Comparison of ENCODE assay signal across 21 mouse cellular contexts in genomic region chr4:138418340-138418957, GRCm38 (mm10). TPM values are rescaled to one million over a fixed set of nuclear protein-coding genes. Genes with fewer than 3 reads are reported as not detected.
A peak's percentile ranks its signal among the peaks of the same experiment; 100 is the strongest.
DNase-seq lines count a peak whose midpoint lies in the region; ATAC-seq and TF ChIP-seq lines count a peak whose summit lies in the region.
"Had no signal": no experiment of that assay in that cellular context is flagged by ENCODE, and none has a peak within 500 bp of the region (broad histone marks: within the 10 kb centered on the region; RNA-seq: fewer than 3 reads in every experiment).

No protein-coding gene starts in this region.

- no peaks in the 10 kb centered on the region for H3K9me3 ChIP-seq in forebrain, embryonic 14.5 days (replicated peaks; ENCODE audit: control insufficient read depth, low read length)
- no peaks in the 10 kb centered on the region for H3K9me3 ChIP-seq in forebrain, embryonic 10.5 days
- no peaks in the 10 kb centered on the region for H3K9me3 ChIP-seq in midbrain, postnatal 0 days (ENCODE audit: low read length)
- H3K9me3 ChIP-seq: embryonic facial prominence, embryonic 15.5 days; heart, embryonic 15.5 days; lung, embryonic 15.5 days; midbrain, embryonic 12.5 days had no signal

- H3K4me1 ChIP-seq in forebrain, embryonic 14.5 days (ENCODE audit: control insufficient read depth, insufficient read depth, low read length) = peaks cover 3% of the 10 kb centered on the region; the same call in 1 of the 2 replicates
- peaks cover 18% of the 10 kb centered on the region for H3K4me1 ChIP-seq in forebrain, embryonic 10.5 days
- peaks cover 12% of the 10 kb centered on the region; the same call in 1 of the 2 replicates for H3K4me1 ChIP-seq in midbrain, postnatal 0 days (ENCODE audit: insufficient read depth, low read length)

- peak; percentile 47 for DNase-seq in forebrain, embryonic 14.5 days (ENCODE audit: low spot score)
- no peak for DNase-seq in forebrain, embryonic 10.5 days (ENCODE audit: extremely low spot score, low spot score)
- no peak for DNase-seq in layer of hippocampus, adult 2 months (ENCODE audit: low spot score in 2 of 2)
- DNase-seq in layer of hippocampus, adult 11-12 months (ENCODE audit: low spot score) = no peak
- DNase-seq in R1 (ENCODE audit: low read depth, low spot score) = peak; percentile 67
- peak; percentile 67 for DNase-seq in midbrain, postnatal 0 days (ENCODE audit: low spot score)
- no peak for DNase-seq in kidney, adult 11 months
- DNase-seq: cerebellum, adult 9-10 months; gastrocnemius, postnatal 36 days; heart, postnatal 4 days; thymus, postnatal 36 days had no signal

- WGBS in forebrain, embryonic 14.5 days = 53% methylated on average over 11 of the region's 11 CpGs
- 66% methylated on average over 11 of the region's 11 CpGs for WGBS in forebrain, embryonic 10.5 days
- 33% methylated on average over 10 of the region's 11 CpGs for WGBS in midbrain, postnatal 0 days

- no peak overlapping the region for H3K27ac ChIP-seq in forebrain, embryonic 14.5 days (ENCODE audit: low read depth, low read length)
- no peak overlapping the region for H3K27ac ChIP-seq in forebrain, embryonic 10.5 days
- H3K27ac ChIP-seq in layer of hippocampus, adult 2 months = peak overlapping the region; percentile 36; the same call in 1 of the 2 replicates
- H3K27ac ChIP-seq in midbrain, postnatal 0 days (ENCODE audit: low read depth, low read length) = peak overlapping the region; percentile 77
- H3K27ac ChIP-seq: embryonic facial prominence, embryonic 15.5 days; heart, embryonic 15.5 days; liver, embryonic 14.5 days; lung, embryonic 15.5 days; macrophage; midbrain, embryonic 12.5 days had no signal

- H3K4me3 ChIP-seq in forebrain, embryonic 14.5 days (ENCODE audit: low read depth, low read length) = no peak overlapping the region
- no peak overlapping the region for H3K4me3 ChIP-seq in forebrain, embryonic 10.5 days
- no peak overlapping the region for H3K4me3 ChIP-seq in layer of hippocampus, adult 2 months
- H3K4me3 ChIP-seq in midbrain, postnatal 0 days (ENCODE audit: low read depth, low read length) = no peak overlapping the region
- H3K4me3 ChIP-seq: embryonic facial prominence, embryonic 15.5 days; heart, embryonic 15.5 days; lung, embryonic 15.5 days; midbrain, embryonic 12.5 days had no signal

- no peak for ATAC-seq in forebrain, embryonic 14.5 days
- peak; percentile 77 for ATAC-seq in midbrain, postnatal 0 days (ENCODE audit: low FRiP score)
- no peak for ATAC-seq in monocyte, adult 5-6 weeks (replicated peaks; ENCODE audit: insufficient number of reproducible peaks, low FRiP score, low TSS enrichment, poor library complexity, severe bottlenecking)

- no peak overlapping the region for H3K9ac ChIP-seq in forebrain, embryonic 14.5 days (ENCODE audit: low read length)
- H3K9ac ChIP-seq in midbrain, postnatal 0 days (replicated peaks; ENCODE audit: low read length, poor library complexity, severe bottlenecking) = no peak overlapping the region
- H3K9ac ChIP-seq: embryonic facial prominence, embryonic 15.5 days; heart, embryonic 15.5 days; liver, embryonic 14.5 days; lung, embryonic 15.5 days; midbrain, embryonic 12.5 days had no signal

- H3K36me3 ChIP-seq in forebrain, embryonic 14.5 days (ENCODE audit: control insufficient read depth, insufficient read depth, low read length) = no peaks in the 10 kb centered on the region
- H3K36me3 ChIP-seq in forebrain, embryonic 10.5 days (replicated peaks) = no peaks in the 10 kb centered on the region
- H3K36me3 ChIP-seq in midbrain, postnatal 0 days (ENCODE audit: insufficient read depth, low read length) = no peaks in the 10 kb centered on the region
- H3K36me3 ChIP-seq: embryonic facial prominence, embryonic 15.5 days; heart, embryonic 15.5 days; lung, embryonic 15.5 days; midbrain, embryonic 12.5 days had no signal

- H3K27me3 ChIP-seq in forebrain, embryonic 14.5 days (replicated peaks; ENCODE audit: control insufficient read depth, insufficient read depth, low read length) = no peaks in the 10 kb centered on the region
- H3K27me3 ChIP-seq in forebrain, embryonic 10.5 days (ENCODE audit: poor library complexity, severe bottlenecking) = peaks cover 37% of the 10 kb centered on the region
- no peaks in the 10 kb centered on the region for H3K27me3 ChIP-seq in midbrain, postnatal 0 days (ENCODE audit: insufficient read depth, low read length)
- H3K27me3 ChIP-seq: lung, embryonic 15.5 days had no signal

- TF ChIP-seq CTCF in layer of hippocampus, adult 2 months (conservative IDR thresholded peaks at IDR 0.05) = no peak
- TF ChIP-seq CTCF in midbrain, postnatal 0 days (IDR thresholded peaks at IDR 0.05) = no peak

- no peak overlapping the region for H3K4me2 ChIP-seq in forebrain, embryonic 14.5 days (ENCODE audit: low read length)
- H3K4me2 ChIP-seq in midbrain, postnatal 0 days (ENCODE audit: low read depth, low read length, poor library complexity, severe bottlenecking) = no peak overlapping the region
- H3K4me2 ChIP-seq: embryonic facial prominence, embryonic 15.5 days; heart, embryonic 15.5 days; lung, embryonic 15.5 days; midbrain, embryonic 12.5 days had no signal

RNA-seq across cellular contexts. Expression of gene Mul1, which starts 16.0 kb away (rescaled TPM):
- polyA plus RNA-seq in forebrain, embryonic 14.5 days (2014; fragmentation: Nextera tagmentation; extraction: Ambion mirVana) = 16.2 and 21.9 TPM in 2 replicates
- polyA plus RNA-seq in forebrain, embryonic 10.5 days (2016; fragmentation: Nextera tagmentation; extraction: Ambion mirVana) = 21.2 and 22.7 TPM in 2 replicates
- total RNA-seq in layer of hippocampus, adult 2 months (2021) = 10 to 100 TPM; 54.4 to 57.9 TPM
- 32.6 and 35.2 TPM in 2 replicates for total RNA-seq in midbrain, postnatal 0 days (2014; rRNA removed)
- polyA plus RNA-seq in midbrain, postnatal 0 days (2015; fragmentation: Nextera tagmentation; extraction: Ambion mirVana) = 17.6 and 19.2 TPM in 2 replicates
- 10.8 to 12.0 TPM (median 11.9 TPM) in 3 replicates for total RNA-seq in monocyte, adult 5-6 weeks (2017)

RNA-seq across cellular contexts. Expression of gene Fam43b, which starts 22.1 kb away (rescaled TPM):
- polyA plus RNA-seq in forebrain, embryonic 14.5 days (2014; fragmentation: Nextera tagmentation; extraction: Ambion mirVana) = 1.8 and 4.8 TPM in 2 replicates
- not detected in 2 replicates for polyA plus RNA-seq in forebrain, embryonic 10.5 days (2016; fragmentation: Nextera tagmentation; extraction: Ambion mirVana)
- 10 to 100 TPM; 26.5 to 33.1 TPM for total RNA-seq in layer of hippocampus, adult 2 months (2021)
- total RNA-seq in midbrain, postnatal 0 days (2014; rRNA removed) = 18.7 and 24.0 TPM in 2 replicates
- polyA plus RNA-seq in midbrain, postnatal 0 days (2015; fragmentation: Nextera tagmentation; extraction: Ambion mirVana) = 20.1 and 21.6 TPM in 2 replicates
- not detected in 3 replicates for total RNA-seq in monocyte, adult 5-6 weeks (2017)
- total RNA-seq: gastrocnemius, postnatal 36 days; heart, adult 8-10 months; heart, postnatal 4 days; MEL had no signal
- polyA plus RNA-seq: heart, embryonic 15.5 days; large intestine, adult 2 months; liver, embryonic 14.5 days; lung, embryonic 15.5 days; macrophage had no signal

RNA-seq across cellular contexts. Expression of gene Camk2n1, which starts 35.7 kb away (rescaled TPM):
- 7.5 and 7.8 TPM in 2 replicates for polyA plus RNA-seq in forebrain, embryonic 14.5 days (2014; fragmentation: Nextera tagmentation; extraction: Ambion mirVana)
- 0.96 and 0.98 TPM in 2 replicates for polyA plus RNA-seq in forebrain, embryonic 10.5 days (2016; fragmentation: Nextera tagmentation; extraction: Ambion mirVana)
- 100 to 1,000 TPM; 378 to 385 TPM for total RNA-seq in layer of hippocampus, adult 2 months (2021)
- 50.9 and 55.6 TPM in 2 replicates for total RNA-seq in midbrain, postnatal 0 days (2014; rRNA removed)
- polyA plus RNA-seq in midbrain, postnatal 0 days (2015; fragmentation: Nextera tagmentation; extraction: Ambion mirVana) = 25.0 and 29.2 TPM in 2 replicates
- total RNA-seq in monocyte, adult 5-6 weeks (2017) = 10.8 to 19.2 TPM (median 11.3 TPM) in 3 replicates
- total RNA-seq: MEL had no signal
- polyA plus RNA-seq: macrophage had no signal

RNA-seq across cellular contexts. Expression of gene Cda, which starts 50.7 kb away (rescaled TPM):
- 2.2 and 2.3 TPM in 2 replicates for polyA plus RNA-seq in forebrain, embryonic 14.5 days (2014; fragmentation: Nextera tagmentation; extraction: Ambion mirVana)
- 2.1 and 2.5 TPM in 2 replicates for polyA plus RNA-seq in forebrain, embryonic 10.5 days (2016; fragmentation: Nextera tagmentation; extraction: Ambion mirVana)
- total RNA-seq in layer of hippocampus, adult 2 months (2021) = 1 to 10 TPM; 1.9 to 3.2 TPM
- total RNA-seq in midbrain, postnatal 0 days (2014; rRNA removed) = 9.1 and 9.6 TPM in 2 replicates
- 9.2 and 12.2 TPM in 2 replicates for polyA plus RNA-seq in midbrain, postnatal 0 days (2015; fragmentation: Nextera tagmentation; extraction: Ambion mirVana)
- total RNA-seq in monocyte, adult 5-6 weeks (2017) = not detected in 3 replicates
- polyA plus RNA-seq: macrophage had no signal

Comparison
In these comparisons a context has a peak if more than half of its experiments do, and no peak if none do; other contexts are left out.
1. DNase-seq: peak in forebrain, embryonic 14.5 days (single experiment), R1 (single experiment) and midbrain, postnatal 0 days (single experiment); none in forebrain, embryonic 10.5 days (single experiment), layer of hippocampus, adult 2 months (0 of 2), layer of hippocampus, adult 11-12 months (single experiment) and kidney, adult 11 months (single experiment).
2. H3K27ac ChIP-seq: peak in layer of hippocampus, adult 2 months (single experiment) and midbrain, postnatal 0 days (single experiment); none in forebrain, embryonic 14.5 days (single experiment) and forebrain, embryonic 10.5 days (single experiment).
3. RNA of gene Fam43b, which starts 22.1 kb away (total RNA-seq): 26.5 to 33.1 TPM in layer of hippocampus, adult 2 months and 18.7 to 24.0 TPM in midbrain, postnatal 0 days; not detected in monocyte, adult 5-6 weeks; every median in the first group is over 10 times any median in the second.